Mouse (Mus musculus) MEL (cell line): ENCODE data around the gene Sox5. TPM values are rescaled to one million over a fixed set of nuclear protein-coding genes. Genes with fewer than 3 reads are reported as not detected.

ENCODE experiments used
- DNase-seq: peaks from one replicate; pipeline ENCODE4 v3.0.0; 2011; ENCODE audit warnings: low read depth, low spot score
- H3K27ac ChIP-seq: 2 replicates; pipeline ENCODE4 v1.5.1; 2012; ENCODE audit warnings: low read depth, mild to moderate bottlenecking, control low read depth, low read length, moderate library complexity; ENCODE audit not compliant: control insufficient read depth
- H3K27me3 ChIP-seq, 2 experiments: fragments of 150-350 bp in 1 of 2; sonication (generic) in 1 of 2; 2 replicates each; pipeline ENCODE4 v1.6.1; 2012; ENCODE audit warnings: low read length in 2 of 2, mild to moderate bottlenecking in 2 of 2, improper control_type of control experiment in 1 of 2, moderate library complexity in 1 of 2; ENCODE audit not compliant: insufficient read depth in 2 of 2, control insufficient read depth in 1 of 2
- H3K36me3 ChIP-seq, 2 experiments: 2 replicates each; pipeline ENCODE4 v1.6.1; 2012 to 2014; ENCODE audit warnings: low read length in 2 of 2, improper control_type of control experiment in 1 of 2, inconsistent platforms in 1 of 2, mild to moderate bottlenecking in 1 of 2; ENCODE audit not compliant: insufficient read depth in 2 of 2, control insufficient read depth in 1 of 2
- H3K4me1 ChIP-seq, 2 experiments: fragments of 150-350 bp in 1 of 2; sonication (generic) in 1 of 2; 2 replicates each; pipeline ENCODE4 v1.6.1; 2012; ENCODE audit warnings: low read length in 2 of 2, improper control_type of control experiment in 1 of 2, mild to moderate bottlenecking in 1 of 2; ENCODE audit not compliant: insufficient read depth in 2 of 2, control insufficient read depth in 1 of 2
- H3K4me3 ChIP-seq, 2 experiments: fragments of 150-350 bp in 1 of 2; sonication (generic) in 1 of 2; 2 replicates each; pipeline ENCODE4 v1.5.1; 2012; ENCODE audit warnings: low read depth in 2 of 2, low read length in 2 of 2, mild to moderate bottlenecking in 2 of 2, moderate library complexity in 2 of 2, control low read depth in 1 of 2, improper control_type of control experiment in 1 of 2; ENCODE audit not compliant: control insufficient read depth in 1 of 2, insufficient read depth in 1 of 2
- H3K79me2 ChIP-seq: 2 replicates; pipeline ENCODE4 v1.6.1; 2012; ENCODE audit warnings: mild to moderate bottlenecking, low read length, moderate library complexity; ENCODE audit not compliant: control insufficient read depth, poor library complexity, insufficient read depth
- H3K9ac ChIP-seq: 2 replicates; pipeline ENCODE4 v1.6.1; 2012; ENCODE audit warnings: low read depth, mild to moderate bottlenecking, control low read depth, low read length, moderate library complexity; ENCODE audit not compliant: control insufficient read depth, poor library complexity, severe bottlenecking
- H3K9me3 ChIP-seq: fragments of 150-350 bp; sonication (generic); replicated peaks from 2 replicates; pipeline ENCODE4 v1.6.1; 2012; ENCODE audit warnings: mild to moderate bottlenecking, low read length, improper control_type of control experiment, moderate library complexity; ENCODE audit not compliant: insufficient read depth
- BHLHE40 ChIP-seq: IDR thresholded peaks from 2 replicates; pipeline ENCODE4 v1.6.1; 2012; ENCODE audit warnings: low read depth, mild to moderate bottlenecking, inconsistent platforms, low read length, improper control_type of control experiment, borderline replicate concordance
- CHD1 ChIP-seq: IDR thresholded peaks from 2 replicates; pipeline ENCODE4 v1.6.1; 2012; ENCODE audit warnings: low read depth, mild to moderate bottlenecking, inconsistent platforms, low read length, improper control_type of control experiment
- CHD2 ChIP-seq: IDR thresholded peaks from 2 replicates; pipeline ENCODE4 v1.6.1; 2011; ENCODE audit warnings: low read length, improper control_type of control experiment
- CTCF ChIP-seq, 3 experiments: IDR thresholded peaks in 2 of 3; conservative IDR thresholded peaks in 1 of 3; 2 replicates each; pipeline ENCODE4 v1.5.1; 2011 to 2012; ENCODE audit warnings: low read length in 3 of 3, low read depth in 2 of 3, mild to moderate bottlenecking in 2 of 3, improper control_type of control experiment in 1 of 3, inconsistent platforms in 1 of 3, mixed read lengths in 1 of 3, moderate library complexity in 1 of 3; ENCODE audit not compliant: control insufficient read depth in 1 of 3, insufficient read depth in 1 of 3, poor library complexity in 1 of 3, severe bottlenecking in 1 of 3
- E2F4 ChIP-seq: IDR thresholded peaks from 2 replicates; pipeline ENCODE4 v1.6.1; 2011; ENCODE audit warnings: low read depth, low read length, improper control_type of control experiment, borderline replicate concordance
- ETS1 ChIP-seq: IDR thresholded peaks from 2 replicates; pipeline ENCODE4 v1.6.1; 2012; ENCODE audit warnings: low read depth, mild to moderate bottlenecking, inconsistent platforms, low read length, improper control_type of control experiment, moderate library complexity
- GATA1 ChIP-seq: IDR thresholded peaks from 2 replicates; pipeline ENCODE4 v1.6.1; 2011; ENCODE audit warnings: low read depth, low read length, improper control_type of control experiment
- JUND ChIP-seq: IDR thresholded peaks from 2 replicates; pipeline ENCODE4 v1.6.1; 2011; ENCODE audit warnings: low read depth, mild to moderate bottlenecking, improper control_type of control experiment, low read length
- KAT2A ChIP-seq: conservative IDR thresholded peaks from 2 replicates; pipeline ENCODE4 v1.6.1; 2012; ENCODE audit warnings: low read depth, low read length, improper control_type of control experiment, inconsistent platforms
- MAFK ChIP-seq: IDR thresholded peaks from 2 replicates; pipeline ENCODE4 v1.6.1; 2011; ENCODE audit warnings: low read depth, mild to moderate bottlenecking, low read length, improper control_type of control experiment, borderline replicate concordance
- MAX ChIP-seq: IDR thresholded peaks from 2 replicates; pipeline ENCODE4 v1.6.1; 2011; ENCODE audit warnings: low read length, improper control_type of control experiment
- MEF2A ChIP-seq: IDR thresholded peaks from 2 replicates; pipeline ENCODE4 v1.6.1; 2014; ENCODE audit warnings: low read depth, mild to moderate bottlenecking, inconsistent platforms, low read length, improper control_type of control experiment; ENCODE audit not compliant: poor library complexity, insufficient replicate concordance, severe bottlenecking; ENCODE audit errors: extremely low read depth
- MYB ChIP-seq: IDR thresholded peaks from 2 replicates; pipeline ENCODE4 v1.6.1; 2011; ENCODE audit warnings: mild to moderate bottlenecking, low read depth, low read length, improper control_type of control experiment
- MYC ChIP-seq: IDR thresholded peaks from 2 replicates; pipeline ENCODE4 v1.6.1; 2011; ENCODE audit warnings: low read depth, mild to moderate bottlenecking, low read length, improper control_type of control experiment, moderate library complexity
- NELFE ChIP-seq: IDR thresholded peaks from 2 replicates; pipeline ENCODE4 v1.6.1; 2011; ENCODE audit warnings: low read depth, low read length, improper control_type of control experiment
- POLR2AphosphoS5 ChIP-seq: IDR thresholded peaks from 2 replicates; pipeline ENCODE4 v1.6.1; 2012; ENCODE audit warnings: low read depth, borderline replicate concordance, mild to moderate bottlenecking, inconsistent platforms, low read length, moderate library complexity, mixed read lengths
- RAD21 ChIP-seq: IDR thresholded peaks from 2 replicates; pipeline ENCODE4 v1.6.1; 2011; ENCODE audit warnings: mild to moderate bottlenecking, low read depth, low read length, improper control_type of control experiment
- SIN3A ChIP-seq: IDR thresholded peaks from 2 replicates; pipeline ENCODE4 v1.6.1; 2012; ENCODE audit warnings: low read length, improper control_type of control experiment, inconsistent platforms
- TAL1 ChIP-seq: IDR thresholded peaks from 2 replicates; pipeline ENCODE4 v1.6.1; 2012; ENCODE audit warnings: mild to moderate bottlenecking, inconsistent platforms, low read length, moderate library complexity, mixed read lengths
- TCF12 ChIP-seq: IDR thresholded peaks from 2 replicates; pipeline ENCODE4 v1.6.1; 2014; ENCODE audit warnings: low read depth, mild to moderate bottlenecking, inconsistent platforms, low read length, improper control_type of control experiment, moderate library complexity
- USF1 ChIP-seq: IDR thresholded peaks from 2 replicates; pipeline ENCODE4 v1.6.1; 2014; ENCODE audit warnings: low read depth, mild to moderate bottlenecking, inconsistent platforms, low read length, improper control_type of control experiment, moderate library complexity
- USF2 ChIP-seq, 2 experiments: IDR thresholded peaks; 2 replicates each; pipeline ENCODE4 v1.6.1; 2011 to 2012; ENCODE audit warnings: improper control_type of control experiment in 2 of 2, low read length in 2 of 2, borderline replicate concordance in 1 of 2, inconsistent platforms in 1 of 2, low read depth in 1 of 2, mild to moderate bottlenecking in 1 of 2; ENCODE audit not compliant: insufficient read depth in 1 of 2
- ZNF384 ChIP-seq: IDR thresholded peaks from 2 replicates; pipeline ENCODE4 v1.6.1; 2012; ENCODE audit warnings: low read depth, mild to moderate bottlenecking, inconsistent platforms, low read length, improper control_type of control experiment
- polyA plus RNA-seq, 2 experiments: library from polyadenylated mRNA; stranded (reverse) in 1 of 2; unstranded in 1 of 2; fragments of >175 nt in 1 of 2; fragments of >200 nt in 1 of 2; gene quantifications; 2 replicates each; pipeline versions ENCODE4 v1.2.1 to v1.2.4; 2012; ENCODE audit warnings: low replicate concordance in 2 of 2, low read depth in 1 of 2; ENCODE audit not compliant: insufficient read length in 2 of 2, insufficient read depth in 1 of 2, missing spikeins in 1 of 2
- total RNA-seq: library from RNA; depleted of rRNA; stranded (reverse); fragments of 300-350 nt; gene quantifications from 2 replicates; pipeline ENCODE4 v1.2.3, GENCODE M21; 2012

Sox5 gene
- total and polyA plus RNA-seq, 3 experiments, result 0.19 to 3.0 TPM; not detected in 1

DNA sequence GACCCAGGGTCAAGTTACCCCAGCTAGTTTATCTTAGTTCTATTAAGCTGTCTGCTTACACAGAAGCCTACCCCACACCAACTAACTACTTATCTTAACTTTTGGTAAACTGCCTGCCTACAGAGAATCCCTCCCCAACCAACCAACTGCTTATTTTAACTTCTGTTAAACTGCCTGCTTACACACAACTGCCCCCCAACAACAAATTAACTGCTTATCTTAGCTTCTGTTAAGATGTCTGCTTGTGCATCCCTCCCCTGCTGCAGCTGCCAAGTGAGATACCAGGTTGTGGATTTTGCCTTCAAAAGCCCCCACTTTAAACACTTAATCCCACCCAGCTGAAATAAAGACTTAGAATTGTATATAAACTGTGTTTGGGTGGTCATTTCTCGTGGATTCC, 215.9 kb downstream of the Sox5 start:
- no peak overlapping the region for H3K4me3 ChIP-seq
- H3K4me1 ChIP-seq, result no peaks in the 10 kb centered on the region
- H3K27ac ChIP-seq, result no peak overlapping the region
- no peaks in the 10 kb centered on the region for H3K9me3 ChIP-seq
- no peaks in the 10 kb centered on the region for H3K79me2 ChIP-seq
- no peaks in the 10 kb centered on the region for H3K27me3 ChIP-seq
- H3K9ac ChIP-seq, result no peak overlapping the region
- H3K36me3 ChIP-seq, result no peaks in the 10 kb centered on the region
- no peak for DNase-seq
- no peak for TF ChIP-seq USF1
- TF ChIP-seq NELFE, result no peak
- no peak for TF ChIP-seq MAX
- no peak for TF ChIP-seq MYC
- TF ChIP-seq TCF12, result no peak
- TF ChIP-seq SIN3A, result no peak
- no peak for TF ChIP-seq RAD21
- no peak for TF ChIP-seq JUND
- TF ChIP-seq USF2 (IDR thresholded peaks at IDR 0.05; ENCODE audit: borderline replicate concordance in 1 of 2, insufficient read depth in 1 of 2, low read depth in 1 of 2, low read length in 2 of 2), result no peak
- TF ChIP-seq MYB, result no peak
- TF ChIP-seq E2F4, result no peak
- no peak for TF ChIP-seq GATA1

DNA sequence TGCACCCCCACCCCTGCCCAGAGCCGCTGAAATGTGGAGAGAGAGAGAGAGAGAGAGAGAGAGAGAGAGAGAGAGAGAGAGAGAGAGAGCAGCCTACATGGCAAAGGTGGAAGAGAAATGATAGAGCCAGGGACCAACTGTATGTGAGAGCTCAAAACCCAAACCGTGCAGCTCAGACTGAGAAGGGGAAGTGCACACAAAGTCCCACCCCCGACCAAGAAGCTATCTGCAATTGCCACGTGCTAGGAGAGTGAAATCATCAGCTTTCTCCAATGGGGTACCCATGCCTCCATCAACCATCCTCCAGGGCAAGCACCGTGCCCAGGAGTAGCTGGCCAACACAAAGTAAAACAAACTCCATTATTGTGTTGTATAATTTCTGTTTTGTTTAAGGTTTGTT, 220.1 kb downstream of the Sox5 start:
- no peak for TF ChIP-seq E2F4
- TF ChIP-seq MAFK, result no peak
- TF ChIP-seq MAX, result no peak
- no peak for TF ChIP-seq CTCF (IDR thresholded peaks at IDR 0.05 in 2 of 3, conservative IDR thresholded peaks at IDR 0.05 in 1 of 3; ENCODE audit: control insufficient read depth in 1 of 3, insufficient read depth in 1 of 3, low read depth in 2 of 3, low read length in 3 of 3, poor library complexity in 1 of 3, severe bottlenecking in 1 of 3)
- TF ChIP-seq TAL1, result no peak
- TF ChIP-seq CHD1, result no peak
- TF ChIP-seq CHD2, result no peak
- TF ChIP-seq MYC, result no peak
- TF ChIP-seq ZNF384, result no peak
- TF ChIP-seq MYB, result no peak
- TF ChIP-seq MEF2A, result no peak
- no peak for TF ChIP-seq NELFE
- no peak for TF ChIP-seq ETS1
- no peak for TF ChIP-seq KAT2A
- TF ChIP-seq BHLHE40, result no peak
- TF ChIP-seq POLR2AphosphoS5, result no peak
- no peak overlapping the region for H3K9ac ChIP-seq
- H3K9me3 ChIP-seq, result no peaks in the 10 kb centered on the region
- H3K4me1 ChIP-seq, result no peaks in the 10 kb centered on the region
- H3K4me3 ChIP-seq, result no peak overlapping the region
- H3K27ac ChIP-seq, result no peak overlapping the region
- no peaks in the 10 kb centered on the region for H3K27me3 ChIP-seq
- H3K36me3 ChIP-seq, result no peaks in the 10 kb centered on the region
- no peaks in the 10 kb centered on the region for H3K79me2 ChIP-seq
- DNase-seq, result no peak
